Mouse (Mus musculus) brain, embryonic 14.5 days (tissue): ENCODE results near the gene Tor1a.

Source experiments
- CTCF ChIP-seq: fragments of 200-500 bp; IDR thresholded peaks from 2 replicates; pipeline ENCODE4 v1.5.1; 2012; ENCODE audit warnings: inconsistent platforms, mild to moderate bottlenecking, moderate library complexity, borderline replicate concordance; ENCODE audit not compliant: insufficient read depth, insufficient read length; ENCODE audit errors: extremely low read depth
- POLR2A ChIP-seq: fragments of 200-500 bp; IDR thresholded peaks from 2 replicates; pipeline ENCODE4 v1.6.1; 2012; ENCODE audit warnings: mild to moderate bottlenecking, inconsistent platforms, borderline replicate concordance; ENCODE audit not compliant: poor library complexity, insufficient read depth, insufficient read length, severe bottlenecking; ENCODE audit errors: extremely low read depth

DNA sequence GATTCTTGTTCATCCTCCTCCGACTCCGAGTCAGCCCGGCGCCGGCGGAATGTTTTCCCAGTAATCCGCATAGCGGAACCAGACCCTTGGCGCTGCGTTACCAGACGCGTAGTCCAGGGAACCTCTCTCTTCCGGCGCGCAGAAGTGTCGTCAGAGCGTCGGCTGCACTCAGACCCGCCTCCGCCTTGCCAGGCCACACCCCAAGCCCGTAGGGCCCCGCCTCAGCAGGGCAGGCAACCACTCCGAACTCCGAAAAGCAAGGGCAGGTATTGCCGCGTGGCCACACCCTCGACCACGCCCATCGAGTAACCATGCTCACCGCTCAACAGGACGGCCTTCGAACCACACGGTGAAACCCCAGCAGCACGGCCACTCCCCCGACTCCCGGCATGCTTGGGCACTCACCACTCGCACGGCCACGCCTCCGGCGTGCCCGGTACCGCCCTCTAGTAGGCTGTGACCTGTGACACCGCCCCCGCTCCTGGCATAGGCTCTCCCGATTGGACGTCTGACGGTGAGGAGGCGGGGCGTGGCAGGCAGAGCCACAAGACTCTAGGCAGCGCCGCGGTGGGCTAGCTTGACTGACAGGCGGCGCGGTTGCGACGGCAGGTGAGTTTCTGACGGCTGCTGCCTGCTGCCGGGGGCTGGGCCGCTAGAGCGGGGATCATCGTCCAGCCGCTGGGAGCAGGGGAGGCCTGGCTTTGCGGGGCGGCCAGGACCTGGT lies 14.2 kb upstream of the Tor1a start, which contains the start of the genes BC005624 and Usp20:
- peak; percentile 55; the same call in 1 of the 2 replicates for TF ChIP-seq POLR2A
- TF ChIP-seq CTCF, result no peak
